Mouse (Mus musculus): ENCODE measurements around the gene Rnase10. TPM values are rescaled to one million over a fixed set of nuclear protein-coding genes. Genes with fewer than 3 reads are reported as not detected.

Gene Rnase10
- polyA plus RNA-seq, 1 experiment from 2014 or later, result not detected

DNA sequence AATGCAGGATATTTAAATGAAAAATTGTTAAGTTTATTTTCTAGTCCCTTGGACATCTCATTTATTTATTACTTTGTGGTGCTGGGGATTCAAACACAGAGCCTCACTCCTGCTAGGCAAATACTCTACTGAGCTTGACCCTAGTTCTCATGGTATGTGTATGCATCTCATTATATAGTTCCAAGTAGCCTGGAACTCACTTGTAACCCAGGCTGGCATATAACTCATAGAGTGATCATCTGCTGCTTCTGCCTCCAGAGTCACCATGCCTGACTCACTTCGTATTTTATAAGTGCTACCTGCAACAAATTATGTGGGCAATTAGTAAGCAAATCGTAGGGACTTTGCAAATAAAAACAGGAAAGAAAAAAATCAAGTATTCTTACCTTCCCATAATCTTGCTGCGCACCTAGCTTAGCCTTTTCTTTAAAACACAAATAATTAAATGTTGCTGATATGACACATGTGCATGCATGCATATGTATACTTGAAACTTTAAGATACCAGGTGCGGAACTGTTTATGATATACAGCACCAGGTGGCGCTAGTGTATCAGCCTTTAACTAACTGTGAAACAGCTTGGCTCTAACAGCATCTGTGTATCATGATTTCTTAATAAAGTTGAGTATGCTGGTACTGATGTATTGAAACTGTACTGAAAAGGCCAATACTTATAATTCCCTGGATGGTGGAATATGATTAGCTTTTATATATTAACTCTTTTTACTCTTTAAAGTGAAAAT, 19.0 kb downstream of the Rnase10 start:
- peak; percentile 63 for DNase-seq (ENCODE audit: low spot score)
- Histone ChIP-seq H3K36me3 (ENCODE audit: control insufficient read depth, insufficient read depth, low read length) (no peaks in the 10 kb centered on the region), H3K27me3 (ENCODE audit: control insufficient read depth, insufficient read depth, low read length) (no peaks in the 10 kb centered on the region), H3K9ac (ENCODE audit: low read length) (no peak overlapping the region), H3K4me1 (ENCODE audit: control insufficient read depth, insufficient read depth, low read length) (no peaks in the 10 kb centered on the region), H3K4me3 (ENCODE audit: low read depth, low read length) (no peak overlapping the region), H3K9me3 (ENCODE audit: control insufficient read depth, low read length) (no peaks in the 10 kb centered on the region), H3K4me2 (ENCODE audit: low read depth) (no peak overlapping the region), H3K27ac (ENCODE audit: low read depth, low read length) (no peak overlapping the region)
- ATAC-seq (ENCODE audit: insufficient read depth, low FRiP score, low TSS enrichment), result peak; percentile 63
- 40% methylated on average over 5 of the region's 5 CpGs for WGBS

GRCm38 (mm10) chr14:51027387-51028155, 20.0 kb downstream of the Rnase10 start:
- no peak overlapping the region for H3K4me2 ChIP-seq (ENCODE audit: low read depth)

GRCm38 (mm10) chr14:51035206-51035605, 27.7 kb downstream of the Rnase10 start:
- Histone ChIP-seq H3K4me2 (ENCODE audit: low read depth) (no peak overlapping the region), H3K36me3 (ENCODE audit: control insufficient read depth, insufficient read depth, low read length) (no peaks in the 10 kb centered on the region), H3K9me3 (ENCODE audit: control insufficient read depth, low read length) (no peaks in the 10 kb centered on the region), H3K4me3 (ENCODE audit: low read depth, low read length) (no peak overlapping the region), H3K27ac (ENCODE audit: low read depth, low read length) (no peak overlapping the region), H3K9ac (ENCODE audit: low read length) (no peak overlapping the region), H3K4me1 (ENCODE audit: control insufficient read depth, insufficient read depth, low read length) (no peaks in the 10 kb centered on the region), H3K27me3 (ENCODE audit: control insufficient read depth, insufficient read depth, low read length) (no peaks in the 10 kb centered on the region)
- DNase-seq (ENCODE audit: low spot score) (no peak), ATAC-seq (ENCODE audit: insufficient read depth, low FRiP score, low TSS enrichment) (no peak)
- WGBS, result 49% methylated on average over 1 of the region's 1 CpGs

More at GRCm38 (mm10) chr14:51027387-51028155, 20.0 kb downstream of the Rnase10 start:
- H3K4me3 ChIP-seq (ENCODE audit: low read depth, low read length), result no peak overlapping the region
- H3K9ac ChIP-seq (ENCODE audit: low read length), result no peak overlapping the region
- 44% methylated on average over 3 of the region's 3 CpGs for WGBS
- H3K4me1 ChIP-seq (ENCODE audit: control insufficient read depth, insufficient read depth, low read length), result no peaks in the 10 kb centered on the region
- H3K27ac ChIP-seq (ENCODE audit: low read depth, low read length), result no peak overlapping the region
- H3K9me3 ChIP-seq (ENCODE audit: control insufficient read depth, low read length), result no peaks in the 10 kb centered on the region
- no peaks in the 10 kb centered on the region for H3K27me3 ChIP-seq (ENCODE audit: control insufficient read depth, insufficient read depth, low read length)
- DNase-seq (ENCODE audit: low spot score), result no peak
- ATAC-seq (ENCODE audit: insufficient read depth, low FRiP score, low TSS enrichment), result no peak
- no peaks in the 10 kb centered on the region for H3K36me3 ChIP-seq (ENCODE audit: control insufficient read depth, insufficient read depth, low read length)

- Histone ChIP-seq H3K27me3 (ENCODE audit: control insufficient read depth, insufficient read depth, low read length) (no peaks in the 10 kb centered on the region), H3K27ac (ENCODE audit: low read depth, low read length) (no peak overlapping the region), H3K36me3 (ENCODE audit: control insufficient read depth, insufficient read depth, low read length) (no peaks in the 10 kb centered on the region), H3K9ac (ENCODE audit: low read length) (no peak overlapping the region), H3K4me1 (ENCODE audit: control insufficient read depth, insufficient read depth, low read length) (no peaks in the 10 kb centered on the region), H3K4me3 (ENCODE audit: low read depth, low read length) (no peak overlapping the region), H3K9me3 (ENCODE audit: control insufficient read depth, low read length) (no peaks in the 10 kb centered on the region), H3K4me2 (ENCODE audit: low read depth) (no peak overlapping the region)
- ATAC-seq (ENCODE audit: insufficient read depth, low FRiP score, low TSS enrichment) (no peak), DNase-seq (ENCODE audit: low spot score) (no peak)
- WGBS, result 86% methylated on average over 4 of the region's 4 CpGs
These were observed 28.7 kb downstream of the Rnase10 start for GRCm38 (mm10) chr14:51036214-51036613.

- Histone ChIP-seq H3K9ac (ENCODE audit: low read length) (no peak within 1 kb of the TSS), H3K4me3 (ENCODE audit: low read depth, low read length) (no peak within 1 kb of the TSS), H3K4me2 (ENCODE audit: low read depth) (no peak within 1 kb of the TSS), H3K27me3 (ENCODE audit: control insufficient read depth, insufficient read depth, low read length) (no peaks in the 10 kb centered on the region), H3K36me3 (ENCODE audit: control insufficient read depth, insufficient read depth, low read length) (no peaks in the 10 kb centered on the region), H3K27ac (ENCODE audit: low read depth, low read length) (no peak within 1 kb of the TSS), H3K4me1 (ENCODE audit: control insufficient read depth, insufficient read depth, low read length) (no peaks in the 10 kb centered on the region), H3K9me3 (ENCODE audit: control insufficient read depth, low read length) (no peaks in the 10 kb centered on the region)
- no peak for DNase-seq (ENCODE audit: low spot score)
- no peak for ATAC-seq (ENCODE audit: insufficient read depth, low FRiP score, low TSS enrichment)
- WGBS, result 78% methylated on average over 6 of the region's 6 CpGs
These were observed 34.2 kb downstream of the Rnase10 start, which contains the start of gene Rnase9 for GRCm38 (mm10) chr14:51041769-51042168. Gene Rnase9, minus strand, starts transcription at chr14:51041869.

DNA sequence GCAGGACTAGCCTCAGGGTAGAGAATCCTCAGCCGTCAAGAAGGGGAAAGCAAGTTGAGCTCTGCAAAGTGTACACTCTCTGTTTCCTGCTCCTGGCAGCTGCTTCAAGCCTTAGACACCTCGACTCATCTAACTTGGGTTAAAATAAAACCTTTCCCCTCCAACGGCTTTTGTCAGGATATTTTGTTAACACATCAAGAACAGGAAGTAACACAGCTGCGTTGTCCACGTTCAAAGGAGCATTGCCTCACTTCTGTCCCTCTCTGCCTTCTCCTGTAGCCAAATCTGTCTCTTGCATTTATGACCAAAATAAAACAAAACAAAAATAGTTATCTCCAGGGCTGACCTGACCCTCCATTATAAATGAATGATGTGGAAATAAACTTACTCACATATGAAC, 40.3 kb downstream of the Rnase10 start:
- Histone ChIP-seq H3K27me3 (ENCODE audit: control insufficient read depth, insufficient read depth, low read length) (no peaks in the 10 kb centered on the region), H3K36me3 (ENCODE audit: control insufficient read depth, insufficient read depth, low read length) (no peaks in the 10 kb centered on the region), H3K27ac (ENCODE audit: low read depth, low read length) (no peak overlapping the region), H3K9me3 (ENCODE audit: control insufficient read depth, low read length) (no peaks in the 10 kb centered on the region), H3K4me3 (ENCODE audit: low read depth, low read length) (no peak overlapping the region), H3K4me1 (ENCODE audit: control insufficient read depth, insufficient read depth, low read length) (no peaks in the 10 kb centered on the region), H3K4me2 (ENCODE audit: low read depth) (no peak overlapping the region), H3K9ac (ENCODE audit: low read length) (no peak overlapping the region)
- WGBS, result 58% methylated on average over 5 of the region's 5 CpGs
- DNase-seq (ENCODE audit: low spot score), result no peak
- no peak for ATAC-seq (ENCODE audit: insufficient read depth, low FRiP score, low TSS enrichment)

DNA sequence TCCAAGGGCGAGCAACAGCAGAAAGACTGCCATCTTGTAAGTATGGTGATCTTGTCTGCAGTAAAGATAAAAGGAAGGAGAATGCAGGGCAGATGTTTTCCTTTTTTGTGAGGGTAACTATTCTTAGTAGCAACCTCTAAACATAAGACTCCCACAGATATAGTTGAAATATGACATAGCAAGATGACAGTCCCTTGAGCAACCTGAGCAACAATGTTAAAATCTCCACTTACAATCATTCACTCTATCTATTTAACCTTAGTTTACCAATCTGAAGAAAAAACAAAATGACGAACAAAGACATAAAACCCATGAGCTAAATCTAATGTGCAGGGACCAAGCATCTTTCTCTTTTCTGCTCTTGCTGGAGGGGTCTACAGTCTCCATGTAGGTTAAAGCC, 42.5 kb downstream of the Rnase10 start, which contains the start of gene Rnase11:
TSS of gene Rnase11 (minus strand) at position 101 of the 400 bp plus-strand sequence.
- no peak for ATAC-seq (ENCODE audit: insufficient read depth, low FRiP score, low TSS enrichment)
- 87% methylated on average over 2 of the region's 2 CpGs for WGBS
- no peaks in the 10 kb centered on the region for H3K27me3 ChIP-seq (ENCODE audit: control insufficient read depth, insufficient read depth, low read length)
- DNase-seq (ENCODE audit: low spot score), result no peak
- no peak within 1 kb of the TSS for H3K9ac ChIP-seq (ENCODE audit: low read length)
- no peak within 1 kb of the TSS for H3K27ac ChIP-seq (ENCODE audit: low read depth, low read length)
- no peak within 1 kb of the TSS for H3K4me3 ChIP-seq (ENCODE audit: low read depth, low read length)
- no peaks in the 10 kb centered on the region for H3K4me1 ChIP-seq (ENCODE audit: control insufficient read depth, insufficient read depth, low read length)
- H3K9me3 ChIP-seq (ENCODE audit: control insufficient read depth, low read length), result no peaks in the 10 kb centered on the region
- H3K36me3 ChIP-seq (ENCODE audit: control insufficient read depth, insufficient read depth, low read length), result no peaks in the 10 kb centered on the region
- no peak within 1 kb of the TSS for H3K4me2 ChIP-seq (ENCODE audit: low read depth)

DNA sequence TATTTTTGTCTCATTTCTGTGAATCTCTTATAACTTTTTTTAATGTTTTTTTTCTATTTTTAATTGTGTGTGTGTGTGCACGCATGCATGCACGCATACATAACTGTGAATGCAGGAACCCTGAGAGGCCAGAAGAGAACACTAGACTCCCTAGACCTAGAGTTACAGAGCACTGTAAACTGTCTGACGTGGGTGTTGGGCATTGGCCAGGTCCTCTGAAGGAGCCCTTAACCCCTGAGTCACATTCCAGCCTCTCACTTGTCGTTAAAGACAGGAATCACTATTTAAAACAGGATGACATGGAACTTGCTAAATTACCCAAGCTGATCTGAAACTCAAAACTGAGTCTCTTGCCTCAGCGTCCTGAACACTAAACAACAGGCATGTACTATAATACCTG, 44.4 kb downstream of the Rnase10 start:
- Histone ChIP-seq H3K9me3 (ENCODE audit: control insufficient read depth, low read length) (no peaks in the 10 kb centered on the region), H3K27me3 (ENCODE audit: control insufficient read depth, insufficient read depth, low read length) (no peaks in the 10 kb centered on the region), H3K4me1 (ENCODE audit: control insufficient read depth, insufficient read depth, low read length) (no peaks in the 10 kb centered on the region), H3K4me2 (ENCODE audit: low read depth) (no peak overlapping the region), H3K36me3 (ENCODE audit: control insufficient read depth, insufficient read depth, low read length) (no peaks in the 10 kb centered on the region), H3K9ac (ENCODE audit: low read length) (no peak overlapping the region), H3K27ac (ENCODE audit: low read depth, low read length) (no peak overlapping the region), H3K4me3 (ENCODE audit: low read depth, low read length) (no peak overlapping the region)
- no peak for DNase-seq (ENCODE audit: low spot score)
- ATAC-seq (ENCODE audit: insufficient read depth, low FRiP score, low TSS enrichment), result no peak
- 76% methylated on average over 5 of the region's 5 CpGs for WGBS
